Mouse (Mus musculus) heart, adult 2 months (tissue): ENCODE measurements around the gene Sec61a2. TPM values are rescaled to one million over a fixed set of nuclear protein-coding genes. Genes with fewer than 3 reads are reported as not detected.

Experiments used
- DNase-seq, 2 experiments: peaks; one replicate each; pipeline ENCODE4 v3.0.0; 2021
- H3K27ac ChIP-seq: fragments of 200-600 bp; 2 replicates; pipeline ENCODE4 v1.8.1; 2022
- H3K27me3 ChIP-seq: fragments of 200-500 bp; 2 replicates; pipeline ENCODE4 v1.6.1; 2012; ENCODE audit warnings: mild to moderate bottlenecking, low read length, inconsistent platforms, mixed read lengths; ENCODE audit not compliant: control insufficient read depth, insufficient read depth
- H3K36me3 ChIP-seq: fragments of 200-500 bp; 2 replicates; pipeline ENCODE4 v1.6.1; 2012; ENCODE audit warnings: low read length, inconsistent platforms; ENCODE audit not compliant: control insufficient read depth, insufficient read depth
- H3K4me1 ChIP-seq: fragments of 200-500 bp; 2 replicates; pipeline ENCODE4 v1.6.1; 2011; ENCODE audit warnings: low read length; ENCODE audit not compliant: control insufficient read depth, insufficient read depth
- H3K4me3 ChIP-seq: fragments of 200-600 bp; 2 replicates; pipeline ENCODE4 v1.8.1; 2022
- H3K79me2 ChIP-seq: fragments of 200-500 bp; replicated peaks from 2 replicates; pipeline ENCODE4 v1.6.1; 2012; ENCODE audit warnings: mild to moderate bottlenecking, inconsistent platforms, low read length, moderate library complexity, mixed read lengths; ENCODE audit not compliant: control insufficient read depth, insufficient read depth
- H3K9ac ChIP-seq: fragments of 200-500 bp; 2 replicates; pipeline ENCODE4 v1.6.1; 2012; ENCODE audit warnings: low read depth, mild to moderate bottlenecking, control low read depth, inconsistent platforms, low read length, mixed read lengths
- CTCF ChIP-seq: fragments of 200-600 bp; IDR thresholded peaks from 2 replicates; pipeline ENCODE4 v1.8.1; 2022; ENCODE audit warnings: antibody characterized with exemption, mild to moderate bottlenecking, moderate library complexity
- EP300 ChIP-seq: fragments of 200-500 bp; IDR thresholded peaks from 2 replicates; pipeline ENCODE4 v1.6.1; 2011; ENCODE audit warnings: low read depth, low read length, control low read depth; ENCODE audit not compliant: insufficient read depth
- POLR2A ChIP-seq: fragments of 200-500 bp; IDR thresholded peaks from 2 replicates; pipeline ENCODE4 v1.6.1; 2011; ENCODE audit warnings: mild to moderate bottlenecking, low read depth, low read length, control low read depth; ENCODE audit not compliant: insufficient read depth
- WGBS: fragments of 180-500 bp; shearing (Covaris S2); methylation state at CpG from one replicate; pipeline ENCODE4 v1.1.7; 2018; 5-methylcytosine and 5-hydroxymethylcytosine counted together
- intact Hi-C: fragments of 180-260 bp; cut with DNase I; formaldehyde crosslinking; loops from one replicate; pipeline ENCODE4 v1.15.1; 2025
- polyA plus RNA-seq: library from polyadenylated mRNA; depleted of rRNA; stranded (reverse); fragments of >200 nt; gene quantifications from 2 replicates; pipeline ENCODE4 v1.2.3, GENCODE M21; 2012
- total RNA-seq, 2 experiments: library from RNA; stranded (reverse); gene quantifications; 2 replicates each; pipeline ENCODE4 v1.2.3; 2021

Gene Sec61a2
- total and polyA plus RNA-seq, 3 experiments, result 12.1 to 18.4 (median 12.7) TPM

DNA sequence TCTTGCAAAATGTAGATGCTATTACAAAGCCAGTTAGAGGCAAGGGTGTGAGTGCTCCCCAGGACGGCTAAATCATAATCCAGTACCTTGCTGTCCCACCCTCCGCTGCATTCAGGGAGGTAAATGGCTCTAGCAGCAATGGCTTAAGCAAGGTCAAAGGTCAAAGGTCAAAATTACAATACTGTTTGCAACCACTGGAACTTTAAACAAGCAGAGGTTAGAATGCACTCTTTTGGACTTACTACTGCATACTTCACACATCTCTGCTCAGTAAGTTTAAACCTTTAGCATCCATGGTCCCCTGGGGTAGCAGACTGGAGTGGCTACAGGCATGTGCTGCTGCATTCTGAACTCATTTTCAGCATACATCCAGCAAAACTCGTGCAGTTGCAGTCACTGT, 17.8 kb downstream of the Sec61a2 start:
- Histone ChIP-seq H3K4me1 (no peaks in the 10 kb centered on the region), H3K27ac (no peak overlapping the region), H3K9ac (no peak overlapping the region), H3K79me2 (0 out of 2 replicates have a peak, but pooled peaks cover 1% of the 10 kb centered on the region), H3K36me3 (no peaks in the 10 kb centered on the region; the same call in 1 of the 2 replicates), H3K27me3 (no peaks in the 10 kb centered on the region), H3K4me3 (no peak overlapping the region)
- 85% methylated on average over 3 of the region's 3 CpGs for WGBS
- intact Hi-C loops, result no loop called here
- TF ChIP-seq EP300 (no peak), POLR2A (no peak), CTCF (no peak)
- DNase-seq, result no peak

DNA sequence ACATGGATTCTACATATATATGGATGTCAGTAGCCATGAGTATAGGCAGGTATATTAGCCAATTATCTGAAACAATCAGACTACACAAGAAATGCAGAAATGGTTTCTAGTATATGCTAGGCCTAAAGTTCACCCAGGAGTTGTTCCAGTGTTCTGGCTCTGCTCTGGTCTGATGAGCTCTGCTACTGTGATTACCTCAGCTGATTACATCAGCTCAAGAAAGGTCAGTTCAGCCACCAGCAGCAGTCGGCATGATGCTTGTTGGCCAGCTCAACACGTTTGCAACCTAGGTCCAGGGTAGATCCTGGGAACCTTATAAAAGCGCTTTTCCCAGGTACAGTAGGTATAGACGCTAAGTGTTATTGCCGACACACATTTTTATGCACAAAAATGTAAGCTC, 25.5 kb downstream of the Sec61a2 start:
- intact Hi-C loops, result no loop called here
- WGBS, result 86% methylated on average over 5 of the region's 5 CpGs

DNA sequence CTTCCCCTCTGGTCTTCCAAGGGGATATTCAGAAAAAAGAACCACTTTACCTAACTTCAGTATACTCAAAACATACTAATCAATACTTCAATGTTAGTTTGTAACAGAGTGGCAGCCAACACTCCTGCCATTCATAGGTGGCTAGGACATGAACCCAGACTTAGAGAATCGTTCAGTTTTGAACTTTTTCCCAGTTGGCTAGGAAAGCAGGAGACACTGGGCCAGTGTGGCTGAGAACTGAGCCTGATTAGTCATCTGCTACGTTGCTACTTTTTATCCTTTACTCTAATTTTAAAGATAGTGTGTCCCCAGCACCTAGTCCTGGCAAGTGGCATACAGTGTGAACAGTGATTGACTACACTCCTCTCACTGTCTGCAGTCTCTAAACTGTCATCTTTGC, 27.6 kb downstream of the Sec61a2 start:
- Histone ChIP-seq H3K79me2 (no peaks in the 10 kb centered on the region), H3K36me3 (no peaks in the 10 kb centered on the region), H3K27ac (no peak overlapping the region), H3K27me3 (no peaks in the 10 kb centered on the region), H3K9ac (no peak overlapping the region), H3K4me1 (no peaks in the 10 kb centered on the region), H3K4me3 (no peak overlapping the region)
- TF ChIP-seq EP300 (no peak), CTCF (no peak), POLR2A (no peak)
- WGBS, result 42% methylated on average over 2 of the region's 2 CpGs
- DNase-seq, result no peak
- intact Hi-C loops, result no loop called here

More for the DNA sequence above, 25.5 kb downstream of the Sec61a2 start:
- no peaks in the 10 kb centered on the region for H3K27me3 ChIP-seq
- no peak for DNase-seq
- H3K79me2 ChIP-seq, result no peaks in the 10 kb centered on the region
- no peak overlapping the region for H3K9ac ChIP-seq
- no peak for TF ChIP-seq POLR2A
- H3K27ac ChIP-seq, result no peak overlapping the region
- no peak overlapping the region for H3K4me3 ChIP-seq
- no peaks in the 10 kb centered on the region; the same call in 1 of the 2 replicates for H3K36me3 ChIP-seq
- no peaks in the 10 kb centered on the region for H3K4me1 ChIP-seq

DNA sequence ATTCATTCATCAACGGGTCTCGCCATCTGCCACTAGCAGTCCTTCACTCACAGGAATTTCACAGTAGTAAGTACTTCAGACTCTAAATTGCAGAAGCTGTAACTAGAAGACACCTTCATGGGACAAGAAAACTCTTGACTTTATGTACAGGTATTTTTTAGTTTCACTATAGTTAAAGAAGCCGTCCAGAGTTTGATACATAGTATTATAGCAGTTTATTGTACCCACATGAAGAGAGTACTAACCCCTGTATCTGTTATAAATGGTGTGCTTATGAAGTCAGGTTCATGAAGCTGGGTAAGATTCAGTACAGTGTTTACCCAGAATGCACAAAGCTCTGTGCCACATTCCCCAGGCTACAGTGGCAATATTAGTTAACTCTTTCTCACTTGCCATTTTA, 32.4 kb downstream of the Sec61a2 start, which contains the start of gene Gm13199:
Gm13199 (minus strand) TSS at position 101 of the 400 bp plus-strand sequence.
- no peak for TF ChIP-seq EP300
- TF ChIP-seq CTCF, result no peak
- TF ChIP-seq POLR2A, result no peak
- H3K79me2 ChIP-seq, result no peaks in the 10 kb centered on the region
- no peaks in the 10 kb centered on the region for H3K36me3 ChIP-seq
- no peak for DNase-seq
- no peak within 1 kb of the TSS for H3K27ac ChIP-seq
- 93% methylated on average over 3 of the region's 3 CpGs for WGBS
- intact Hi-C loops, result no loop called here
- no peaks in the 10 kb centered on the region for H3K27me3 ChIP-seq
- no peak within 1 kb of the TSS for H3K4me3 ChIP-seq
- no peak within 1 kb of the TSS for H3K9ac ChIP-seq
- H3K4me1 ChIP-seq, result no peaks in the 10 kb centered on the region

DNA sequence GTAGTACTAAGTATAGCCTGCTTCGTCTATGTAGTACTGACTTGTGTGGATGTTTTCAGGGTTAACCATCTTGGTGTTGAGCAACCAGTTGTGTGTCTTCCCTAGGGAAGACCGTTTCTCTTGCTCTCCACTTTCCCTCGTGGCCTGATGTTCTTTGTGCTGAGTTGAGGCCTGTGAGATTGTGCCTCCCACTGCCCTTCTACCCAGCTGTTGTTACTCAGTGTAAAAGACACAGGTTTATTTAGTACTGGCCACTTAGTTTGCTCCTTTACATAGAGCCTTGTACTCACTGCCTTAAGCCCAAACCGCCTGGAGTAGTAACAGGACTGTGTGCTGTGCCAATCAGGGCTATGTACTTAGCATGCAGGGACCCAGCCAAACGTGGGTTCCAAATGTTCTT, 43.4 kb downstream of the Sec61a2 start:
- Histone ChIP-seq H3K36me3 (no peaks in the 10 kb centered on the region), H3K9ac (no peak overlapping the region), H3K4me1 (no peaks in the 10 kb centered on the region), H3K79me2 (peaks cover 5% of the 10 kb centered on the region; the same call in 1 of the 2 replicates), H3K4me3 (no peak overlapping the region), H3K27me3 (no peaks in the 10 kb centered on the region), H3K27ac (no peak overlapping the region)
- no peak for TF ChIP-seq POLR2A
- no peak for TF ChIP-seq EP300
- TF ChIP-seq CTCF, result no peak
- intact Hi-C loops, result no loop called here
- no peak for DNase-seq
- 77% methylated on average over 5 of the region's 5 CpGs for WGBS

GRCm38 (mm10) chr2:5851116-5851515, 44.1 kb downstream of the Sec61a2 start:
- DNase-seq, result no peak
- intact Hi-C loops, result no loop called here
- TF ChIP-seq CTCF (no peak), EP300 (no peak), POLR2A (no peak)
- H3K4me1 ChIP-seq, result no peaks in the 10 kb centered on the region
- no peak overlapping the region for H3K27ac ChIP-seq
- H3K79me2 ChIP-seq, result peaks cover 5% of the 10 kb centered on the region; the same call in 1 of the 2 replicates
- H3K4me3 ChIP-seq, result no peak overlapping the region
- no peaks in the 10 kb centered on the region for H3K27me3 ChIP-seq
- WGBS, result 77% methylated on average over 9 of the region's 9 CpGs
- peaks cover under 1% of the 10 kb centered on the region; the same call in 1 of the 2 replicates for H3K36me3 ChIP-seq
- H3K9ac ChIP-seq, result no peak overlapping the region
